Mouse (Mus musculus) midbrain, embryonic 13.5 days (tissue): ENCODE measurements at regions not wholly inside any gene's neighbourhood (a gene's known extent, or its start where the extent isn't known, plus 50 kb on each side); places are given as distances from the start of the nearest gene placed in this dataset.
A peak's percentile ranks its signal among the peaks of the same experiment; 100 is the strongest.

ENCODE experiments used
- ATAC-seq: fragments of 200-750 bp; cut with Nextera tagmentation; 2 replicates; pipeline ENCODE4 v1.8.0; 2017; ENCODE audit warnings: mild to moderate bottlenecking, moderate TSS enrichment, moderate library complexity
- H3K27ac ChIP-seq: fragments of 300-500 bp; sonication (generic); 2 replicates; pipeline ENCODE4 v1.5.1; 2015; ENCODE audit warnings: inconsistent platforms, mild to moderate bottlenecking, moderate library complexity
- H3K27me3 ChIP-seq: fragments of 300-500 bp; sonication (generic); 2 replicates; pipeline ENCODE4 v1.6.1; 2015; ENCODE audit warnings: mild to moderate bottlenecking, inconsistent platforms
- H3K36me3 ChIP-seq: fragments of 300-500 bp; sonication (generic); 2 replicates; pipeline ENCODE4 v1.6.1; 2015; ENCODE audit warnings: mild to moderate bottlenecking, inconsistent platforms
- H3K4me1 ChIP-seq: fragments of 300-500 bp; sonication (generic); replicated peaks from 2 replicates; pipeline ENCODE4 v1.6.1; 2015; ENCODE audit warnings: inconsistent platforms
- H3K4me2 ChIP-seq: fragments of 300-500 bp; sonication (generic); replicated peaks from 2 replicates; pipeline ENCODE4 v1.6.1; 2015; ENCODE audit warnings: moderate library complexity, mild to moderate bottlenecking, inconsistent platforms
- H3K4me3 ChIP-seq: fragments of 300-500 bp; sonication (generic); replicated peaks from 2 replicates; pipeline ENCODE4 v1.5.1; 2015; ENCODE audit warnings: mild to moderate bottlenecking, inconsistent platforms
- H3K9ac ChIP-seq: fragments of 300-500 bp; sonication (generic); replicated peaks from 2 replicates; pipeline ENCODE4 v1.6.1; 2015; ENCODE audit warnings: mild to moderate bottlenecking, inconsistent platforms
- H3K9me3 ChIP-seq: fragments of 300-500 bp; sonication (generic); 2 replicates; pipeline ENCODE4 v1.6.1; 2016; ENCODE audit warnings: mild to moderate bottlenecking, inconsistent platforms
- WGBS: fragments of 180-500 bp; shearing (Covaris S2); methylation state at CpG from one replicate; pipeline ENCODE4 v1.1.7; 2015; 5-methylcytosine and 5-hydroxymethylcytosine counted together

- 68% methylated on average over 1 of the region's 1 CpGs for WGBS
- Histone ChIP-seq H3K4me3 (no peak overlapping the region), H3K27me3 (no peaks in the 10 kb centered on the region), H3K9me3 (no peaks in the 10 kb centered on the region), H3K36me3 (no peaks in the 10 kb centered on the region), H3K9ac (no peak overlapping the region), H3K27ac (no peak overlapping the region), H3K4me2 (no peak overlapping the region), H3K4me1 (no peaks in the 10 kb centered on the region)
- ATAC-seq = no peak
Measured at GRCm38 (mm10) chr11:71881841-71882240, 132.1 kb downstream of the Wscd1 start.

- Histone ChIP-seq H3K4me3 (no peak overlapping the region), H3K27me3 (no peaks in the 10 kb centered on the region), H3K27ac (no peak overlapping the region), H3K9ac (no peak overlapping the region), H3K4me1 (no peaks in the 10 kb centered on the region), H3K9me3 (no peaks in the 10 kb centered on the region), H3K4me2 (no peak overlapping the region), H3K36me3 (no peaks in the 10 kb centered on the region)
- 83% methylated on average over 7 of the region's 7 CpGs for WGBS
- no peak for ATAC-seq
Measured at GRCm38 (mm10) chr11:71871297-71871696, 121.6 kb downstream of the Wscd1 start.

GRCm38 (mm10) chr11:71866690-71867089, 117.0 kb downstream of the Wscd1 start:
- Histone ChIP-seq H3K4me1 (peaks cover 4% of the 10 kb centered on the region; the same call in 1 of the 2 replicates), H3K4me2 (no peak overlapping the region), H3K4me3 (no peak overlapping the region), H3K9ac (no peak overlapping the region), H3K27me3 (no peaks in the 10 kb centered on the region), H3K9me3 (no peaks in the 10 kb centered on the region), H3K27ac (no peak overlapping the region), H3K36me3 (no peaks in the 10 kb centered on the region)
- no peak for ATAC-seq
- 86% methylated on average over 12 of the region's 12 CpGs for WGBS

GRCm38 (mm10) chr11:71857926-71858325, 108.2 kb downstream of the Wscd1 start:
- no peak overlapping the region for H3K27ac ChIP-seq
- no peak overlapping the region for H3K9ac ChIP-seq
- no peaks in the 10 kb centered on the region for H3K36me3 ChIP-seq
- no peaks in the 10 kb centered on the region for H3K9me3 ChIP-seq
- no peaks in the 10 kb centered on the region for H3K4me1 ChIP-seq
- no peaks in the 10 kb centered on the region for H3K27me3 ChIP-seq
- WGBS = 90% methylated on average over 8 of the region's 8 CpGs
- no peak overlapping the region for H3K4me3 ChIP-seq
- no peak for ATAC-seq
- no peak overlapping the region for H3K4me2 ChIP-seq

- Histone ChIP-seq H3K27me3 (no peaks in the 10 kb centered on the region), H3K9me3 (no peaks in the 10 kb centered on the region), H3K36me3 (no peaks in the 10 kb centered on the region), H3K4me2 (no peak overlapping the region), H3K4me3 (no peak overlapping the region), H3K4me1 (no peaks in the 10 kb centered on the region), H3K9ac (no peak overlapping the region), H3K27ac (no peak overlapping the region)
- 93% methylated on average over 1 of the region's 1 CpGs for WGBS
- ATAC-seq = no peak
Measured at GRCm38 (mm10) chr11:71855557-71855956, 105.8 kb downstream of the Wscd1 start.

GRCm38 (mm10) chr11:71855058-71855457, 105.3 kb downstream of the Wscd1 start:
- Histone ChIP-seq H3K4me1 (no peaks in the 10 kb centered on the region), H3K9me3 (no peaks in the 10 kb centered on the region), H3K4me3 (no peak overlapping the region), H3K4me2 (no peak overlapping the region), H3K36me3 (no peaks in the 10 kb centered on the region), H3K9ac (no peak overlapping the region), H3K27me3 (no peaks in the 10 kb centered on the region), H3K27ac (no peak overlapping the region)
- no peak for ATAC-seq
- 91% methylated on average over 3 of the region's 3 CpGs for WGBS

- Histone ChIP-seq H3K36me3 (no peaks in the 10 kb centered on the region), H3K27ac (no peak overlapping the region), H3K4me3 (no peak overlapping the region), H3K9ac (no peak overlapping the region), H3K27me3 (no peaks in the 10 kb centered on the region), H3K4me1 (peaks cover 3% of the 10 kb centered on the region; the same call in 1 of the 2 replicates), H3K9me3 (no peaks in the 10 kb centered on the region), H3K4me2 (no peak overlapping the region)
- peak; percentile 53; the same call in 1 of the 2 replicates for ATAC-seq
- WGBS = 66% methylated on average over 9 of the region's 9 CpGs
Measured at GRCm38 (mm10) chr11:71847684-71848367, 98.1 kb downstream of the Wscd1 start.

- no peak overlapping the region for H3K27ac ChIP-seq
Measured at GRCm38 (mm10) chr11:71846496-71846895, 96.8 kb downstream of the Wscd1 start.

GRCm38 (mm10) chr11:71840635-71841443, 91.1 kb downstream of the Wscd1 start:
- WGBS = 55% methylated on average over 8 of the region's 8 CpGs
- ATAC-seq = peak; percentile 71; the same call in 1 of the 2 replicates
- Histone ChIP-seq H3K36me3 (no peaks in the 10 kb centered on the region), H3K9me3 (no peaks in the 10 kb centered on the region), H3K4me3 (no peak overlapping the region), H3K9ac (no peak overlapping the region), H3K27me3 (no peaks in the 10 kb centered on the region), H3K4me2 (no peak overlapping the region), H3K27ac (no peak overlapping the region), H3K4me1 (no peaks in the 10 kb centered on the region)

More at GRCm38 (mm10) chr11:71846496-71846895, 96.8 kb downstream of the Wscd1 start:
- Histone ChIP-seq H3K9ac (no peak overlapping the region), H3K4me2 (no peak overlapping the region), H3K27me3 (no peaks in the 10 kb centered on the region), H3K9me3 (no peaks in the 10 kb centered on the region), H3K36me3 (no peaks in the 10 kb centered on the region), H3K4me3 (no peak overlapping the region), H3K4me1 (peaks cover 3% of the 10 kb centered on the region; the same call in 1 of the 2 replicates)
- no peak for ATAC-seq
- 57% methylated on average over 3 of the region's 3 CpGs for WGBS
